Mouse (Mus musculus) layer of hippocampus, postnatal 10 days (tissue): ENCODE measurements around the gene A4galt. TPM values are rescaled to one million over a fixed set of nuclear protein-coding genes. Genes with fewer than 3 reads are reported as not detected.
"Not testable (repeated sequence)": the region's sequence is repeated elsewhere in the genome, so short reads cannot be mapped to it uniquely, and the experiment has no call there.

Experiments
- DNase-seq, 2 experiments: peaks; one replicate each; pipeline ENCODE4 v3.0.0; 2021; ENCODE audit warnings: low spot score in 2 of 2
- total RNA-seq, 2 experiments: library from RNA; stranded (reverse); gene quantifications; 2 replicates each; pipeline ENCODE4 v1.2.3; 2021

Gene A4galt
- total RNA-seq, 2 experiments from 2014 or later: 3.0 to 5.0 TPM

DNA sequence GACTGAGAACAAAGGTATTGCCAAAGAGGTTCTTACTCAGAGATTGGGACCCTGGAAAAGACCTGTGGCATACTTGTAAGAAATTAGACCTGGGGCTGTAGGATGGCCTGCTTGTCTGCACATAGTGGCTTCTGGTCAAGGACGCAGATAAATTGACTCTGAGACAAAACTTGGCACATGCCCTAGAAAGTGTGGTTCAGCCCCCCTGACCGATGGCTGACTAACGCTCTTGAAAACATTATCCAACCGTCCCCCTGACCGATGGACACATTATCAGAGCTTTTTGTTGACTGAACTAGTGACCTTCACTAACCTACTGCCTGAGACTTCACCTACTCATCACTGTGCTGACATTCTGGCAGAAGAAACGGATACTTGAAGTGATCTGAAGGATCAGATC is 18.4 kb upstream of the A4galt start:
- not testable (repeated sequence) for DNase-seq

DNA sequence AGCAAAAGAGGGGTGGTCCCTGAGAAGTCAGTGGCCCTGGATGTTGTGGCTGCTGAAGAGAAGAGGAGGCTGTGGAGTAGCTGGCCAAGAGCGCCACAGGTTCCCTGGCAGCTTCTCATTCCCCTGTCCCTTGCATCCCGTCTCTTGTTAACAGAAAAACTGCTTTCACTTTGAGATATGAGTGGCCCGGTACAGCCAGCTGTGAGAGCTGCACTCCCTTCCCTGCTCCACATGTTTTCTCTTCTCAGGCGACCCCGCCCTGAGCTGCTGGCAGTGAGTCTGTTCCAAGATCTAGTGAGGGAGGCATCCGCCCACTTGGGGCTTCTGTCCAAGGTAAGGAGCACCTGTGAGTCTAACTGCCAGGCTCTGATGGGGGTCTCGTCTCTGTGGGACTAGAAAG is 16.9 kb upstream of the A4galt start:
- not testable (repeated sequence) for DNase-seq

DNA sequence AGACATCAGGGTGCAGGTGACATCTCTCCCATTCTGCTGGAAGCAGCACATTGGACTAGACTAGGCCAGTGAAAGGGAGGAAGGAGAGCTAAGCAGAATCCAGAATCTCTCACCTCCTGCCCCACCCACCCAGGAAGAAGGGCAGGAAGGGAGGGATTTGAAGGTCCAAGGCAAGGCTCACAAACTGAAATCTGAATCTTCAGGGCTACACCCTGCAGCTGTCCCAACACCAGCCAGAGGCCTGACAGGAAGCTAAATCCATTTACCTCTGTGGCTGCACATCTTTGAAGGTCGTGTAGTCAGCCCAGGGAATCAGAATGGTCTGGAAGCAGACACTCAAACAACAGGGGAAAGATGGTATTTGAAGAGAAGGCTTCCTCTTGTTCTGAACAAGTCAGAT is 13.7 kb upstream of the A4galt start:
- DNase-seq: no peak

DNA sequence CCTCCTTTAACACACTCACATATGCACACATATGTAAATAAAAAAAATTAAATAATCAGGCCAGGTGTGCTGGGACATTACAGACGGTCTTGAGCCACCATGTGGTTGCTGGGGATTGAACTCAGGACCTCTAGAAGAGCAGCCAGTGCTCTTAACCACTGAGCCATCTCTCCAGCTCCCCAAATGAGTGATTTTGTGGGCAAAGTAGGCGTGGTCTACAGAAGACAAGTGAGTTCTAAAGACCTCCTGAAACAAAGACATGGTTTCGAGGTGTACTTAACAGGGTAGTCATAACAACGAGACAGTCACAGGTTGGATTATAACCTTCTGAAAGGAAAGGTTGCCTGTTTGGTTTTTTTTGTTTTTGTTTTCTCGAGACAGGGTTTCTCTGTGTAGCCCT is 11.8 kb upstream of the A4galt start:
- DNase-seq: no peak

DNA sequence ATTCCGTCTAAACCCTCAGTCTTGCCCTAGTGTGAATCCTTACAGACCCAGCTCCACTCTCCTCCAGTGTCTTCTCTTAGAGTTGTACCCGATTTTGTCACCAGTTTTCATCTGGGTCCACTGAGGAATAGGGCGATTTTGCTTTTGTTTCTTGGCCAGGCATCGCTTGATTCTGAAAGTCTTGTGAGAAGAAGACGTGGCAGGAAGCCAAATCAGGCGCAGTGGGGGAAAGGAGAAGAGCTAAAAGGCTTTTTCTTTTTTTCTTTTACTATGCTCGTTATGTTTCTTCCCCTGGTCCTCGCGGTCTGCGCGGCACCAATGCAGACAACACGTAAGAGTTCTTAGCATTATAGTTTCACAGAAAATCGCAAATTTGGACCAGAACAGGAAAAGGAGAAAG is 6.3 kb upstream of the A4galt start:
- DNase-seq: no peak

DNA sequence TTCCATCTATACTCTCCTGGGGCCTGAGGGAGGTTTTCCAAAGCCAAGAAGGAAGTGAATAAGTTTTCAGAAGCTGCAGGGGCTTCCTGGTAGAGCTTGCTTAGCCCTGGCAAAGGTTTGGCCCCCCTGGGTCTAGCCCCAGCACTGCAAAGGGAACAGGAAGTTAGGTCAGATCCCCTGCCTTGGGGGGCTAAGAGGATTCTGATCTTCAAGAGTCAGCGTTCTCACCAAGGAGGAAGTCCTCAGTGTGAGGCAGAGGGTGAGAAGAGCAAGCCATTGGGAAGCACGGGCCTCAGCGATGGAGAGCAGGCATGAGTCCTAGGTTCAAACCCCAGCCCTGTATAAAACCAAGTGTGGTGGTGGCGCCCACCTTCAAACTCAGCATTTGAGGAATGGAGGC is 4.9 kb upstream of the A4galt start:
- no peak for DNase-seq

DNA sequence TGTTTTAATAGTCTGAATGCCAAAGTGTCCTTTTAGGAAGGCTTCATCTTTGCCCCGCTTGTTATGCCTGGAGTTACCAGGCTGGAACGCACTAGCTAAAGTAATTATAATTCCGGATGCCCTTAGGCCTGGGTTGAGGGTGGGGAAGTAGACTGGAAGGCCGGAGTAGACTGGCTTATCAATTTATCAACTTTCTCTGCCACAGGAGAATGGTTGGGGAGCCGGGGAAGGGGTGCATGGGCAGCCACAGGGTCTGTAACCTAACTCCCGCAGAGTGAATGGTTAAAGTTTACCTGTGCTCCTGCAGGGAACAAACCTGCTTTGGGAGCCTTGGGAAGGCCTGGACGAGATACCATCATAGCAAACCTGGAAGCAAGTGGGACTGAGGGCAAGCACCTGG is 4.4 kb upstream of the A4galt start:
- DNase-seq: no peak

DNA sequence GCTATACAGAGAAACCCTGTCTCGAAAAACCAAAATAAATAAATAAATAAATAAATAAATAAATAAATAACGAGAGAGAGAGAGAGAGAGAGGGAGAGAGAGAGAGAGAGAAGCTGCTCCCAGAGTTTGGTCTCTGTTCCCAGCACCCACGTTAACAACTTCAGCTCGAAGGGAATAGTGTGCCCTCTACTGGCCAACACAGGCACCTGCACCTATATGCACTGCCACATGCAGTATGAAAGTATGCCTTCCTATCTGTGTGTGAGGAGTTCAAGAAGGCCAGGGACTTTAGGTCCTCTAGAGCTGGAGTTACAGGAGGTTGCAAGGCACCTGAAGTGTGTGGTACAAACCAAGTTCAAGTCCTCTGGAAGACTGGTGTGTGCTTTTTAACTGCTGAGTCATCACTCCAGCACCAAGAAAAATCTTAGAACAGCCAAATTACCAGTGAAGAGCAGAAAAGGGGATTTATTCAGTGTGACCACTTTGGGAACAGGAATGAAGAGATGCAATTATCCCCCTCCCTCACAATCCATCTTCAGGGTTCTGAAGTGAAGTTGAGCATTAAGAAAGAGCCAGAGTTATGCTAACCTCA is 3.7 kb upstream of the A4galt start:
- DNase-seq: no peak

DNA sequence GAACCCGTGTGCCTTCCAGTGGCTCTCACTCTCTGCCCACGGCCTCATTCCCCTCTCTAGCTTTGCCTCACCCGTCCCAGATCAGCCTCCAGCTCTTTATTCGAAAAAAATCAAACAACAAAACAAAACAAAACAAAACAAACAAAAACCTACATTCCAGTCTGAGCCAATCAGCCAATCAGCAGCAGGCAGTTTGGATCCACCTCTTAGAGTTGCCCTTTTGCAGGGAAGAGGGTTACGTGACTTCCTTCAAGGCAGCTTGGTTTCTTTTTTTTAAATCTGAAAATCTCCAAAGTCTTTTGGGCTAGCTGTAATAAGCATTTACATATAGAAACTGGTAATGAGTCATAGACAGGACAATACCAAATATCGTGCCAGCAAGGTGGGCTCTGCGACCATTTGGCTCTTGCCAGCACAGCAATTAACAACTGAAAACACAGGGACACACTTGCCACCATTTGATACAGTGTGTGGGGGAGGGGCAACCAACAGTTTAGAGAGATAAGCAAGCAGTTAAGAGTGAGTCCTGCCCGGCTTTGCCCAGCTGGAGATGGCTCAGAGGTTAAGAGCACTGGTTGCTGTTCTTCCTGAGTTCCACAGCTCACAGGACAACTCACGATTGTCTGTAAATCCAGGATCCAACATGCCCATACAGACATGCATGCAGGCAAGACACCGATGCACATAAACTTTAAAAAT is 2.9 kb upstream of the A4galt start:
- no peak for DNase-seq

DNA sequence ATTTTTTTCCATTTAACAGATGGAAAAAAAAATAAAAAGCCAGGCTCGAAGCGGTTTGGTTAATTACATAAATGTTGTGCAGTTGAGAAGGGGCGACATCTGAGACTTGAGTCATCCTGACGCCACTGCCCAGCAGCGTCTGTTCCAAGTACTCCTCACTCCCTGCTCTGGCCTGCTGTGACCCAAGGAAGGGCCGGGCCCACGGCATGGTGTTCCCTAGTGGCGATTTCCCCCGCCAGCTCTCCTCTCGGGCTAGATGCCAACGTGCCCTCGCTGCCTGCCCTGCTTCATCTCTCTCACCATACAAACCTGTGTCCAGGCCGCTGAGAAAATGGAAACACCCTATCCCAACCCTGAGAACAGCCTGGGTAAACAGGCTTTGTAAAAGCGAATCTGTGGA is 486 bp upstream of the A4galt start:
- no peak for DNase-seq

DNA sequence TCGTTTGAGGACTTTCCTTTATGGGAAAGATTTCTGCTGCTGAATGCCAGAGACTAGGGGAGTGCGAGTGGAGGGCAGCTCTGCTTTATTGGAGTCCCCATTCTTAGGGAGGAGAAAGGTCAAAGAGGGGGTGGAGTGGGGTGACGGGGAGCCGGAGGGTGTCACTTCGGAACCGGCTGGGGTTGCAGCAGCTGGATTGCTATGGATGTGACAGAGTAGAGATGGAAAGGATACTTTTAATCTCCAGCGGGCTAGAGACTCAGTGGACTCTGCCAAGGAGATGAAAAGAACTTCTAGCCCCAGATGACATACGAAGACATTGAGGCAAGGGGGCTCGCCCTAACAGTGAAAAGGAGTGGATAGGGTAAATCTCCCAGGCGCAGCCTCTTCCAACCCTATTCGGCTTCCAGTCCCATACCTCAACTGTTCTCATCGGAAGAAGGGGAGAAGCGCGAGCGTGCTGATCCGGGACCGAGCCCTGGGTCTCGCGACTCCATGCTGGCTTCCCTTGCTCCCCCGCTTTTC is 861 bp downstream of the A4galt start:
- DNase-seq: no peak

DNA sequence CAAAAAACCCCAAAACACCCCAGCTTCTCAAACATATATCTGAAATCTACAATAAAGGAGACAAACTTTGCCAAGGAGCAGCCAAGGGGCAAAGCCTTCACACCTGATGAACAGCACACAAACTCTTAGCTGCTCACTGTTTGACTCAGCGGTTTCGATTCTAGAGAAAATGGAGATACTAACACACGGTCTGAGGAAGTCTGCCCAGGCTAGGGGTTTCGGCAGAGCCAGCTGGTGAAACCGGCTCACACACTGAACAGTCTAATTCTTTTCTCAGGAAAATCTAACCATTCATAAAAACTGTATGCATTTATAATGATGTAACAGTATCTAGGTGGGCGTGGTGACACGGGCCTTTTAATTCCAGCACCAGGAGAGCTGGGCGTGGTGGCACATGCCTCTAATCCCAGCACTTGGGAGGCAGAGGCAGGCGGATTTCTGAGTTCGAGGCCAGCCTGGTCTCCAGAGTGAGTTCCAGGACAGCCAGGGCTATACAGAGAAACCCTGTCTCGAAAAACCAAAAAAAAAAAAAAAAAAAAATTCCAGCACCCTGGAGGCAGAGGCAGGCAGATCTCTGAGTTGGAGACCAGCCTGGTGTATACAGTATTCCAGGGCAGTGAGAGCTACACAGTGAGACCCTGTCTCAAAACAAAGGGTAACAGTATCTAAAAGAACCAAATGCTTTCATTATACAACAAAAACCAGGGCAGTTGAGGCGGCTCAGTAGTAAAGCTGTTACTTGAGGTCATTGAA is 1.9 kb downstream of the A4galt start:
- no peak for DNase-seq

DNA sequence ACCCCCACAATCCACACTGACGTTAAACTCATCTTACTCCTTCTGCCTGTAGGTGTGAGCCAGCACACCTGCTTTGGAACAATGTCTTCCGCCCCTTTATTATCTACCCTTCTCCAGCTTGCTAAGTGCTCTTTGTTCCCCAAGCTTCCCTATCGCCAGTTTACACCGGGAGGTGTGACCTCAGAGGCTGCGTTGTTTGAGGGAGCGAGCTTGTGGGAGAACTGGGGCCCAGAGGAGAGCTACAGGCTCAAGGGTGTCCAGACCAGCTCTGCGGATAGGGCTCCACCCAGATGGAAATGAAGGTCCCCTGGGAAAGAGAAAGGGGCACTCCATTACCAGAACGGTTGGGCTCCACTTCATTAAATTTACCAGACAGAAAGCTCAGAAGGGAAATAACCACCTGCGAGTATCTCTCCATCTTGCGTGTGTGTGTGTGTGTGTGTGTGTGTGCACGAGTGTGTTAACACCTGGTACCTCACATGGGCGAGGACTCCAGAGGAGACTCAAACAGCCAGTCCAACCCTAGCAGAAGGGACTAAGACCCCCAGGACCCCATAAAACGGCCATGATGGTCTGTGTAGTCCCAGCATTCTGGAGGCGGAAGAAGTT is 3.2 kb downstream of the A4galt start:
- no peak for DNase-seq

DNA sequence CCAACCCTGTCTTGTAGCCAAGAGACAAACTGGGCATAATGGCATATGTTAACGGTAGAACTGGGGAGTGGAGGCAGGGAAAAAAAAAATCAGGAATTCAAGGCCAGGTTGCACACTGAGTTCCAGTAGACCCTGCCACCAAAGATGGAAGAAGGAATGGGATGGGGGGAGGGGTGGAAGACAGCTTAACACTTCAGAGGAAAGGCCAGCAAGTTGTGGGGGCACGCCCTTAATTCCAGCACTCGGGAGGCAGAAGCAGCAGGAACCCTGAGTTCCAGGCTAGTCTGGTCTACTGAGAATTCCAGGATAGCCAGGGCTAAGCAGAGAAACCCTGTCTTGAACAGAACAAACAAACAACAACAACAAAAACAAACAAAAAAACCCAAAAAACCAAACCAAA is 7.2 kb downstream of the A4galt start:
- no peak for DNase-seq

DNA sequence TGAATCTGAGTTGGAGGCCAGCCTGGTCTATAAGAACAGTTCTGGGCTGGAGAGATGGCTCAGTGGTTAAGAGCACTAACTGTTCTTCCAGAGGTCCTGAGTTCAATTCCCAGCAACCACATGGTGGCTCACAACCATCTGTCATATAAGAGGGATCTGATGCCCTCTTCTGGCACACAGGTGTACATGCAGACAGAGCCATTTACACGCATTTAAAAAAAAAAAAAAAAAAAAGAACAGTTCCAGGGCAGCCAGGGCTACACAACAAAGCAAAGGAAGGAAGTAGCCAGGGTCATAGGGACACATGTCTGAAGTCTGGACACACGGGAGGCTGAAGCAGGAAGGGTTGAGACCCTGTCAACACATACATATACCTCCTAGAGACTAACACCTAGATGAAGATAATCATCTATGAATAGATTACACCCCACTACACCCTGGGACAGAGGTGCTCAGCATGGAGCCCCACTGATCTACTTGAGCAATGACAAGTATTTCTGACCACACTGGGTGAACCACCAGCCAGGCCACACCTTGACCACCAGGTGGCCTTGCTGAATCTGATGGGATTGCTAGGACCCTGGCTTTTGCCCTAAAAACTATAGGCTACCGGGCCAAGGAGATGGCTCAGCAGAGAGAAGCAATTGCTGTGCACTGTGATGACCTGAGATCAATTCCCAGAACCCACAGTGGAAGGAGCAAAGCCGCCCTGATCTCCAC is 9.5 kb downstream of the A4galt start:
- no peak for DNase-seq

DNA sequence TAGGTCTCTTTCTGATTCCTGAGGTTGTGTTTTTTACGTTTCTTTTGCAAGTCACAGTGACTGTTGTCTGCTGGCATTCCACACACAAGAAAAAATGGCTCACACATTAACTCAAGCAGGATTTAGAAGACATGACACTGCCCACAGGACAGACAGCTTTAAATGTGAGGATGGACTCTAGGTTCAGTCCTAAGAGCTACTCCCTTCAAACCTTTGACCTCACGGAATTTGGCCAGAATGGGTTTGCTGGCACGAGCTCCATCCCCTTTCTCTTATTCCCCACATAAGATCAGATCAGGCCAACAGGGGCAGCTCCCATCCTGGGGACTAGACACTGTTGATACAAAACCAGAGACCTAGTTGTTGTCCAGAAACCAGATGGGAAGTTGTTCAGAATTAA is 10.1 kb downstream of the A4galt start:
- no peak for DNase-seq

DNA sequence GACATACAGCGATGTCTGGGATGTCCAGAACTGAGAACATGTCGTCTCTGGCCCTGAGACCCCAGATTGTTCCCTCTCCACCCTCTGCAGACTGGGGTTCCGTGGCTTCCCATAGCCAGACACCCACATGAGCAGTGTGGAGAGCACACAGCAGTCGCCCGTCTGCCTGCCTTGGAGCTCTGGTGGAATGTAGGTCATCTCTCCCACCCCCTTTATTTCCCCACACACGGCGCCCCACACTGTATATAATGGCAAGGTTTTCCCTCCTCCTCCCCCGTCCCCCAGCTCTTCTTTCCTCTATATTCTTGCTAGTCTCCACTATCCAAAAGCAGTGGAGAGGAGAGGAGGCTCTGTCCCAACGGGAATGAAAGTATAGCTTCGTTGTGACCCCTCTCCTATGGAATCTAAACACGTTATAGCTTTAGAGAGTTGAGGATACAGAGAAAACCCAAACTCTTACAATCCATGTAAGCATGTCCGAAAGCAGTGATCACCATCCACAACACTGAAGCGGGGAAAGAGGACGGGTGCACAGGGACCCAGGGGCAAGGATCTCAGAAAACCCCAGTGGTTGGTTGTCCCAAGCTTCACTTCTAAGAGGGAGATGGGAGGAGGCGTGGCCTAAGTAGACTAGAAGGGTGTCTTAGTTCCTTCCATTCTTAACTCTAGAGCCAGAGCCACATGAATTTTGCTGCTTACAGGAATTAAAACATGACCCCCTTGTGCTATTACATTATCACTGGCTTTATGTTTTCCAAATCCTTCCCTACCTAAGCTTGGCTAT is 13.9 kb downstream of the A4galt start:
- no peak for DNase-seq

DNA sequence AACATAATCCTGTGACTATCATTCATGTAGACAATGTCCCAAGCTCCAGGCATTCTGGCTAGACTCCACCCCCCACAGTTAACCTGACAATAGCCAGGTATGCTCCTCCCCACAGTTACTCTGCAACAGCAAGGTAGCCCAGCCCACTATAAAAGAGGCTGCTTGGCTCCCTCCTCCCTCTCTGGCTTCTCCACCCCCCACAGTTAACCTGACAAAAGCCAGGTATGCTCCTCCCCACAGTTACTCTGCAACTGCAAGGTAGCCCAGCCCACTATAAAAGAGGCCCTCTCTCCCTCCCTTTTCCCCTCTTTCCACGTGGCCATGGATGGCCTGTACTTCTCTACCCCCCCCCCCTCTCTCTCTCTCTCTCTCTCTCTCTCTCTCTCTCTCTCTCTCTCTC is 14.8 kb downstream of the A4galt start:
- DNase-seq: no peak

DNA sequence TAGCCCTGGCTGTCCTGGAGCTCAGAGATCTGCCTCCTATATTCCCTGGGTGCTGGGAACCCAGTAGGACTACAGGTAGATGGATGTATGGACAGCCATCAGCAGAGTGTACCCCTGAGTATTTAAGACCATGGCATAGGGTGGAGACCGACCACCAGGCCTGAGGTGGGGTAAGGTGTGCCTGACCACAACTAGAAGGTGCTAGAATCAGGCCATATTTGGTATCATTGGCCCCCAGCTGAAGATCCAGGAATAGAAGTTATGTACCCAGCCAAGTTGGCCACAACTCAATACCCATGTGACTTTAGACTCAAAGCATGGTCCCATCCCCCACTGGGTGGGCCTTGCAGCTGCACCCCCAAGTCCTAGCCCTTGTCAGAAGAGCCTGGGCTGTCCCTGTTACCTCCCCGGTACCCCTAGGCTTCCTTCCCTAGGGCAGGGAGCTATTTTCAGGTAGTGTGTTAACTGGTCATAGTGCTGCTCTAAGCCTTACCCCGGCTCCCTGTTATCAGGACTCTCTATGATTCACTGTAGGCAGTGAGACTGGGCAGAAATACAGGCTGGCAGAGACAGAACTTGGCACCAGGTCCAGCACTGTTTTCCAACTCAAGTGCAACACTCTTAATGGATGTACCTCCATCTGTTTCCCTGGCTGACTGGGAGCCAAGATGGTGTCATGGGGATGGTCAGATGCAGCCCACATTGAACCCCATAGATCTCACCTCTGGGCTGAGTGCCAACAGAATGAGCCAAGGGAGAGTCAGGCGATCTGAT is 18.2 kb downstream of the A4galt start:
- peak; percentile 76 to 79 for DNase-seq

DNA sequence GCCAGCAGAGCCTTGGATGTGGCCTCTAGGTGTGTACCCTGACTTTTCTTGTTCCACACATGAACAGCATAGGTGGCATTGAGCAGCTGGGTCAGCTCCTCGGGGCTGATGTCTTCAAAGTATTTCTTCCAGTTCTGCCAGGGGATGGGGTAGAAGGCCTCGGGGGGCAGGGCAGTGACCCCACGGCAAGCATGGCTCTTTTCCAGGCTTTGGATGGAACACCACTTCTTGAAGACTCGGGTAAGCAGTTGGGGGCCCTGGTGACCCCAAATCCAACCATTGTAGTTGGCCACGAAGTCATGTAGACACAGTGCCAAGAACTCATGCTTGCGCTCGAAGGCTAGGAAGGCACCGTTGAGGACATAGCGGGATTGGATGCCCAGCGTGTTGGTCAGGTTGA is 24.0 kb downstream of the A4galt start:
- no peak for DNase-seq
